Mouse (Mus musculus): ENCODE results near the gene Tada2b. TPM values are rescaled to one million over a fixed set of nuclear protein-coding genes. Genes with fewer than 3 reads are reported as not detected.

Gene Tada2b
- 10 to 100 TPM; 15.8 to 16.2 TPM for total RNA-seq (2021)
- long read RNA-seq, experiment 1, transcript Tada2b-201 (2 exons, 3,791 nt): major isoform, 11 of 16 reads
- long read RNA-seq, experiment 1, partial matches to known transcripts: 5 of 16 reads
- long read RNA-seq, experiment 1, other reads (novel, unspliced or antisense): 0 of 16 reads
- long read RNA-seq, experiment 2, transcript Tada2b-201 (2 exons, 3,791 nt): major isoform, 5 of 7 reads
- long read RNA-seq, experiment 2, partial matches to known transcripts: 0 of 7 reads
- long read RNA-seq, experiment 2, other reads (novel, unspliced or antisense): 2 of 7 reads

DNA sequence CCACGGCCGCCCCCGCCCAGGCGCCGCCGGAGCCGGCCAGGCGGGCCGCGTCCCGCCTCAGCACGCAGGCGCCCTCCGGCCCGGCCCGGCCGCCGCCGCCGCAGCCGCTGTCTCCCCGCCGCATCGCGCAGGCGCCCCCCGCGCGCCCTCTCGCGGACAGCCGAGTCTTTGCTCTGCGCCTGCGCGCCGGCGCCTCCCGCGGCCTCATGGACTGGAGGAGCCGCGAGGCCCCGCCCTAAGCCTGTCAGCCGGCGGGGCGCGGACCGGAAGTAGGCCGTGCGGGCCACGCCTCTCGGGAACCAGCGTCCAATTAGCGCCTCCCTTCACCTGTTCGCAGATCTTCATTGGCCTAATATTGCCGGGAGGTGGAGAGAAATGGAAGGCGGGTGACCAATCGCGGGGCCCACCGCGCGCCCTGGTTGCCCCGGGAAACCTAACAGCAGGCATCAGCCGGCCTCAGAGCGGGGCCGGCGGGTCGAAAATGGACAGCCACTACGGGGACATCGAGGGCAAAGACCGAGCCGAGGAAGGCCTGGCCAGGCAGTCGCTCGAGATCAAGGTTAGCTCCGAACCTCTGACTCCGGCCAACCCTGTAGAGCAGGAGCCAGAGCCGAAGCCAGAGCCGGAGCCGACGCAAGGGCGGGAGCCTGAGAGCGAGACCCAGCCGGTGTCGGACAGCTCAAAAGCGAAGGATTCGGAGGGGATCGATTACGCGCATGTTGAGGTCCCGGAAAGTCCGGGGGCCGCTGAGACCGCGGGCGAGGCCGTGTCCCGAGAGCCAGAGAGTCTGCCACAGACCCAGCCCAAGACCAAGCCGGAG lies at the start of gene Tada2b, which contains the start of gene Ccdc96:
TSS of gene Tada2b (minus strand) at position 115 of the 820 bp plus-strand sequence.
TSS of gene Ccdc96 (plus strand) at position 418 of the 820 bp plus-strand sequence.
- peak; percentile 94 to 99 for DNase-seq

DNA sequence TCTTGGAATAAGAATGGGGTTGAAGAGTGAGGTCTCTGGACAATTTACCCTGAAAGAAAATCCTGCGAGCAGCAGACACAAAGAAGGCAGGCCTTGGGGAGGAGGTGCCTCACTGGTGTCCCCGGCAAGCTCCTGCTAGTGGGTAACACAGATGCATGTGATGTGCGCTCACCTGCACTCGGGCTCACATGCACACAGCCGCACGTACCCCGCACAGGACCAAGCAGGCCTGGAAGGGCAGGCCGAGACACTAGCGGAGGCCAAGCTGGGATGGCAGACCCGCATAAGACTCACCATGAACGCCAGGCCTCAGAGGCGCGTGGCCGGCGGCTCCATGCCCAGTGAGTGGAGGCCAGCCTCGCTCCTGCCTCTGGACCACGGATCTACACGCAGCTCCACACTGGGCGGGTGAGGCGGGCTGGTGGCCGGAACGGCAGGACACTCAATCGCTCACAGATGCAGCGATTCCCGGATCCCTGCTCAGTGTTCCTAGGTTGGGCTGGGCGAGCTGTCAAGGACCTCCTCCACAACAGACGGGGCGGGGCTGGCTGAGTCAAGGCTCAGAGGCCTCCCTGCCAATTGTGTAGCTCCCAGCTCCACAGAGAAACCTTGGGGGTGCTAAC lies 46.2 kb upstream of the Tada2b start:
- peak; percentile 97 to 98 for DNase-seq

DNA sequence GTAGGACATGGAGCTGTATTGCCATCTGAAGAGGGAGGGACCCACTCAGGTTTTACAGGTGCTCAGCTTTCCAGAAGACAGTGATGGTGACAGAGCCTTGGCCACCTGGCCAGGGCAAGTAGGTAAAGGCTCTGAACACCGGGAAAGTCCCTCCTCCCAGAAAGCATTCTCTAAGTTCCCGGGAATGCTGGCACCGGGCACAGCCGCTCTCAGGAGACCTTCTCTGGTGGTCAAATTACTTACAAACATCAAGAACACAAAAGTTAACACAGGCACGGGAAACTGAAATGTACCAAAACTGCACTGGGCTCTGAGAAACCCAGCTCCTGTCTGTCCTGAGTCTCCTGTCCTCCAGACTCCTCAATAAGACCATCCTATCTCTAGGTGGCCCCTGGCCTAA lies 45.6 kb upstream of the Tada2b start:
- DNase-seq: no peak

DNA sequence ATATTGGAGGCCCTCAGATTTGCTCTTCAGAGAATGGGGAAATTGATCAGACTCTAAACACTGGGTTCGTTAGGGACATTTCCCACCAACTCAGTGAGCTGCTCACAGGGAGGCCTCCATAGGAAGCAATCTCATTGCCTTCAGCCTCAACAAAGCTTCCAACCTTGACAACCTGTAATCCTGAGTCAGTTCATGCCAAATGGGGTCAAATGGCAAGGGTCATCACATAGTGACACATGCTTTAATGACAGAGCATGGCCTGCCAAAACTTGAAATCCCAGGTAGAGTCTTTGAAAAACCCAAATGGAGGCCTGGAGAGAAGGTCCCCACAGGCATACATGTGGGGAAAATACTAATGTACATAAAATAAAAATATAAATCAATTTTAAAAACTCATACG lies 42.8 kb upstream of the Tada2b start:
- DNase-seq: no peak

DNA sequence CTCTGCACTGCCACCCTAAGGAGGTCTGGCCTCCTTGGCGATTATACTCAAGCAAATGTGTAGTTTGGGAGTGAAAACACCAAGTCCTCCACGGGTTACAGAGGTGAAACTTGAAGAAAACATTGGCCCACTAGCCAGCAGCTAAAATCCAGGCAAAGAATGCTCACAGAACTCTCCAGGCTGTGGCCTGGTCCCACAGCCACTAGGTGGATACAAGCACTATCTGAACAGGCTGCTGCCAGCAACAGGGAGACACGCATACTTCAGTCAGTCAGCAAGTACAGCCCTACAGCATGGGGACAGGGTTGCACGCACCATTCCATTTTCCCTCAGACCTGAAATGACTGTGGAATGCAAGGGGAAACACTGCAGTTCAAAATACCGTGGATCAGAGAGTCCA lies 42.2 kb upstream of the Tada2b start:
- no peak for DNase-seq

DNA sequence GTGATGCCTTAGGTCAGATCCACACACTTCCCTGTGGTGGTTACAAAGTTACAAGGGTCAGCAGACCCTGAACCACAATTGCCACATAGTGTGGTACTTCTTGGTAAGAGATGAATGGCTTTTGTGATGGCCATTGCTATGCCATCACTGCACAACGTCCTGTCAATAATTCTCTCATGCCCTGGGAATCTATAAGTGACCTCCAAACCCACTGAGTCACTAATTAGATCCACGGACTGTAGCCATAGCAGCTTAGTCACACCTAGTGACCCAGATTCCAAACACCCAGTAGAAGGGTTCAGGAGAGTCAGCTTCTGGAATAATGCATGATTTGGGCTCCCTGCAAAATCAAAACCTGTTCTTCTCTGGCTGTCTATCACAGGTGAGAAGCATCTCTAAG lies 41.1 kb upstream of the Tada2b start:
- DNase-seq: no peak

DNA sequence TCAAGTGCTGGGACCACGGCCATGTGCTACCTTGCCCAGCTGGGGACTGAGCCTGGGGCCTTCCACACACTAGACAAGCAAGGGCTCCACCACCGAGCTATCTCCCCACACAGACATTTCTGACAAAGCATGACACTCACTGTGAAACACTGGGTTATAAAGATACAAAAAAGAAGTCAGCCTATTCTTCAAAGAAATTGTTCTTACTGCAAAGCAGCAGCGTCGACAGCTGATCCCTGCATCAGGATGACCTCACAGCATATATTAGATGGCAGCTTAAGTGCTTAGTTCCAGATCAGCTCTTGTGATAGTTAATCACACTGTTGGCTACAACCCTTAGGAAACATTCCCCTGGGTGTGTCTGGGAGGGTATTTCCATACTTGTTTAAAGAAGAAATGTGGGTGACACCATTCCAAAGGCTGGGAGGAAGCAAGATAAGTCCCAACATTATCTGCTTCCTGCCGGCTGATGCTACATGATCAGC lies 39.2 kb upstream of the Tada2b start:
- no peak for DNase-seq

DNA sequence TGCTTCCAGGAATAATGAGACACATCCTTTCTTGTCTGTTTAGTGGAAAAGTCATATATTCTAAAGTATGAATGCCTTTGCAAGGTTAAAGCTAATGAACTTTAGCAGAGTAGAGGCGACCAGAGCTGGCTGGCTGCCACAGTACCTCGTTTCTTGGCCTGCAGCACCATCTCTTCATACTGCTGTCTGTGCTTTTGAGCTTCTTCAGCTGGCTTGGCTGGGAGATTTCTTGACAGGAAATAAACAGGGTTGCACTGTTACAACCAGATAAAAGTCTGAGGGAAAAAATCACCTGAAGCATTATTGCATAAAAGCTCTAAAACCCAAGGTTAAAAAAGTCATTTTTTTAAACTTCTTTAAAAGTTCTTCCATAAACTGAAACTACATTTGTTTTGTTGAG lies 38.7 kb upstream of the Tada2b start:
- peak; percentile 14 to 20 for DNase-seq

DNA sequence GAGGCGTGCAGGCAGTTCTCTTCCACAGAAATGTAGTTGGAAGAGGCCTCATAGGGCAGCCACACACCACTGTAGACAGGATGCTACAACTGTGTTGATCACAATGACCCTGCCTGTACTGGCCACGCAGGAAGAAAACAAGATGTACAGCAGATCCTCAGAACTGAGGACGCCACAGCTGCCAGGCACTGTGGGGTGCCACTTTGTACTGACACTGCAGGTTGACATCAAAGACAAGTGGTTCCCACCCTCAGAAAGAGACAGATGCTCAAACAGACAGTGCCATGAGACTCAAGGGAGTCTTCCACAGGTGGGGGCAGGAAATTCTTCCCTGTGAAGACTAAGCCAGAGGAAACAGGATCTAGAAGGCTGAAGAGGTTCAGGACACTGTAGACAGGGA lies 35.7 kb upstream of the Tada2b start:
- no peak for DNase-seq

DNA sequence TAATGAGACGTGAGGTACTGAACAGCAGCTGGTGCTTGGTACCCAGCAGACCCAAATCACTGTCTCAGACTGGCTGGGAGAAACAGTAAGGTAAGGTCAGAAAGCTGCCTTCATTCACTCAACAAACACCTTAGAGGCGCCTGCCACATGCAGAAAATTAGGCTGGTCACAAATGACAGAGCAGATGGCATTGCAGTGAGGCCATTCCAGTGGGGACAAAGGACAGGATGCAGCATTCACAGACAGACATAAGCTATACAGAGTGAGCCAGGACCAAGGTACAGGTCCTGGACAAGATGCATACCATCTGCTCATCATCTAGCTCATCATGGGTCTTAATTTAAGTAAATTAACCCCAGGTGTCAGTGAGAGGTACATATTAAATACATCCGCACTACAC lies 33.5 kb upstream of the Tada2b start:
- no peak for DNase-seq

DNA sequence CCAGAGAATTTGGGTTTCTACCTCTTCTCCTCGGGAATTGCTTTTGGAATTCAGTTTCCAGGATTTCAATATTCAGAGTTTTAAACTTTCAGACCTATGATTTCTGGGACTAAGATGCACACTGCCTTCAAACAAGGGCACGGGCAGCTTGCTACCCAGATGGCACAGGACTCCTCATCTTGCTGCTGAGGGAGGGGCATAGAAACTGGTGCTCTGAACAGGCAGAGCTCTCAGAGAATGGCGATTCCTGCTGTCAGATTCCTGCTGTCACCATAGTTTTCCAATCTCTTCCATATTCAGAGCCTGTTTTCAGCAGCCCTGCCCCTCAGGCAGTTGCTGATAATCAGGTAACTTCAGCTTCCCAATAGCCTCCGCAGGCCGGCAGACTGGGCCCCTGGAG lies 31.5 kb upstream of the Tada2b start:
- DNase-seq: no peak

DNA sequence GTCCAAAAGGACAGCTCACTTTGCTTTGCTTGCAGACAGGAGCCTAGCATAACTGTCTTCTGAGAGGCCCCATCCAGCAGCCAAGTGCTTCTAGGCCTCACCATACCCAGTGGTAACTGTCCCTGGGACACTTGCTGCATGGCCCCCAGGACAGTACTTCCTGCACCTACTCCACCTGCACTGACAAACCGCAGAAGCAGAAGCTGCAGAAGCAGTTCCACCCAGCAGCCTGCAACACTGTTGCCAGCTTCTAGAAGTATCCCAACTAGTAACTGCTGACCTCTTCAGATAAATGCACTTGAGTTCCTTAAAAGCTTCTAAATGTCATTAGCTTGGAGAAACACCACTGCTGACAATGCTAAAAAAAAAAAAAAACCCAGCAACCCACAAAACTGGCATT lies 31.0 kb upstream of the Tada2b start:
- DNase-seq: peak; percentile 21 to 53

DNA sequence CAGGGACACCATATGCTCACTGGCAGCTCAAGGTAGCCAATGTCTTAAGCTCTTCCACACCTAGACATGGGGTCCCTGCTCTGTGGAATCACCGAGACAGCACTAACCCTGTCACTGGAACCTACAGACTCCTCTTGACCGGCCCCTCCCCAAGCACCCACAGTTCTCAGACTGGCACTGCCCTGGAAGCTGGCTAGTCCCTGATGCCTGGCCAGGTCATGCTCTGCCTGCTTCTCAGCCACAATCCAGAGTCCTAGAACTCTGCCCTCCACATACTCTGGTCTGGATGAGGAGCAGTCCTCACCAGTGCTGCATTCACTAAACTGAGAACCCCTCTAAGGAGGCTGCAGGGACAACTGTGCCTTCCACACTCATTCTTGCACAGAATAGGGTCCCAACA lies 26.9 kb upstream of the Tada2b start:
- DNase-seq: no peak

DNA sequence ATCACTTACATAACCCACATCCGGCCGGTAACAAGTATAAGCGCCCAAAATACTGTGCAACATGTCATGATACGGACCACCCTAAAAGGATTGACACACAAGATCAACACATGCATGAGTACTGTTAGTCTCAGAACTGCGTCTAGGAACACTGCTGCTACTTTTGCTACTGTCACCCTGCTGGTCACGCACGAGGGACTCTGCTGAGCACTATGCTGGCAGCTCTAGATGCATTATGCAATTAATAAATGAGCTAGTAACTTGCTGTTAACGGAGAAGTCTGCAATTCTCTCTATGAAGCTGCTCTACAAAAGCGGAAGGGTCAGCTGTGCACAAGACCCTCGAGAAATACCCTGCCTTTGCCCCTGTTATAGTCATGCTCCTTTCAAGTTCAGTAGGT lies 24.3 kb upstream of the Tada2b start:
- DNase-seq: no peak

DNA sequence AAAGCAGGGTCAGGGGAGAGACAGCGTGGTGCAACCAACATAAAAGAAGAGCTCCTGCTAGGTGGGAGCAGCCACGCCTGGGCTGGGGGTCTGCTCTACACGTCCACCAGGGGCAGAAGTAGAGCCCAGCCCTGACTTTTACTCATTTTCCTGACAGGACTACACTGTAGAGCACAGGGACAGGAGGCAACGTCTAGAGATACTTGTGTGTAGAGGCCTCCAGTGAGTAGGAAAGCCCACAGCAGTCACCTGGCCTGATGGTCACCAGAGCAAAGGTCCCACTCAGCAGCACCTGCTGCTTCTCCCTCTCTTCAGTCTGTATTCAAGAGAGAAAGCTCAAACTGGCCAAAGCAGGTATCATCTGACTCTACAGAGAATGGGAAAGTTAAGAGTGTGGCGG lies 21.6 kb upstream of the Tada2b start:
- no peak for DNase-seq

DNA sequence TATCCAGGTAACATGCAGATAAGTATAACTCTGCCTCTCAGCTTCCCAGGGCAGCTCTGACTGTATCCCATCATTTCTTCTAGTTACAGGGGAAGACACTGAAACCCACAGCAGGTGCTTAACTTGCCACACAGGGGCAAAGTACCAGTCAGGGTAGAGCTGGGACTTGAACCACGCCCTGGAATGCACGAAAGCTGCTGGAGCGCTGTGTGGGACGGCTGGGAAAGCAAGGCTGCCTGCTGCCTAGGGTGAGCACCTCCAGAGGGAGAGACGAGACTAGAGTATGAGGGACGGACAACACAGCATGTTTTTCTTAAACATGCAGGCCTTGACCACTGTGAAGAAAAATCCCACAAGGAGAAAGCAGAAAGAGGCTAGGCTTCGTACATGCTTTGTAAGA lies 21.1 kb upstream of the Tada2b start:
- no peak for DNase-seq

DNA sequence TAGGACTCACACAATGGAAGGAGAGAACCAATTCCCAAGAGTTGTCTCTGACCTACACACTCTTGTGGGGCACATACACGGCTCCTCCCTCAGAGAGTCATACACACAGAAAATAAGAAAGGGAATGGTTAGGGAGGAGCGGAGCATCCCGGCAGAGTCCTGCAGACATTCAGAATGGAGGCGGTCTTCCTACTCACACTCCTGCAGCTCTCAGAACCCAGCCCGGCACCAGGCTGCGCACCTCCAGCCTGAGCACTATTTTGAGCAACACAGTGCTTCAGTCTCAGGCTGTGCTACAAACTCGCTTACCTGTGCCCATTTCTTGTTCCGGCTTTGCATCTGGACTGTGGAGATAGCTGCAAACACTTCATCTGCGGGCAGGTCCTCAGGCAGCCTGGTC lies 10.6 kb upstream of the Tada2b start:
- no peak for DNase-seq

DNA sequence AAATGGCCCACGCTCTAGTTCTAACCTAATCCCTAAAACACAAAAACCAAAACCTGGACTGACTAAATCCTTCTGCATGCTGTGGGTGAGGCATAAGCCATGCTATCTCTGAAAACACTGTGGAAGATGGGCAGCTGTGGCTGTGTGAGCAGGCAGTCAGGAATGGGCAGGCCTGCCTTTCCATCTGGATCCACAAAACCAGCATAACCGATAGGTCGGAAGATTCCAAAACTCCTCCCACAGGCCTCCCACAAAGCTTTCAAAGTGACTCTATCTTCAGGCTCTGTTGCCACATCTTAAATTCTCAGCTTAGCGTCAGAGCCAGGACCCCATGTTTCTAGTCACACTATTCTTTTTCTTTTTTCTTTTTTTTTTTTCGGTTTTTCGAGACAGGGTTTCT lies 9.8 kb upstream of the Tada2b start:
- no peak for DNase-seq

DNA sequence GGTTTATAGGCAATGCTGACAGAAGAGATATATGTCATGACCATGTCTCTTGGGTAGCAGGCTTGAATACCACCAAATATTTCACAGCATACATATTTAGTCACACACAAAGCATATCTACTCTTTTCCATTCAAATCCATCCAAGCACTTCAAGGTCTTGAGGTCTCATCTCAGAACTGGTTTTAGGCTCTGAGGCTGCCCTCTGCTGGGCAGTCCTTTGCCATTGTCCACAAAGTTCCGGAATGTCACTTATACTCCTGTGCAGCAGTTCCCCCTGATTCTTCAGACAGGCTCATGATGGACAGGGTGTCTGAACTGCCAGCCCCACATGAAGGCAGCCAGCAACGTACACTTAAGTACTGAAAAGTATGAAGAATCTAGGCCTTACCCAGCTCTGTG lies 5.1 kb upstream of the Tada2b start:
- DNase-seq: peak; percentile 42 to 59

DNA sequence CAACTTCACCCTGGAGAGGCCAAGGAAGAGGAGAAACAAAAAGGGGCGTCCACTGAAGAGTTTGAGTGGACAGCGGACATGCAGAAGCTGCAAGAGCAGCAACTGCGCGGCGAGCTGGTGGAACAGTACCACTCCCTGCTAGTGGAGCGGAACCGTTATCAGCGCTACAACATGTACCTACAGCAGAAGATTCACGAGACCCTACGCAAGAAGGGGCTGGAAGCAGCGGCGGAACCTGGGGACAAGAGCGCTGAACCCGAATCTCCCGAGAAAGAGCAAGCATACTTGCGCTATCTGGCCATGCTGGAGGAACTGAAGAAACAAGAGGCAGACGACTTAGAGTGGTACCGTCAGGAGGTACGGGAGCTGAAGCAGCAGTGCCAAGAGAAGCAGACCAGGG lies 1.2 kb upstream of the Tada2b start:
- no peak for DNase-seq

DNA sequence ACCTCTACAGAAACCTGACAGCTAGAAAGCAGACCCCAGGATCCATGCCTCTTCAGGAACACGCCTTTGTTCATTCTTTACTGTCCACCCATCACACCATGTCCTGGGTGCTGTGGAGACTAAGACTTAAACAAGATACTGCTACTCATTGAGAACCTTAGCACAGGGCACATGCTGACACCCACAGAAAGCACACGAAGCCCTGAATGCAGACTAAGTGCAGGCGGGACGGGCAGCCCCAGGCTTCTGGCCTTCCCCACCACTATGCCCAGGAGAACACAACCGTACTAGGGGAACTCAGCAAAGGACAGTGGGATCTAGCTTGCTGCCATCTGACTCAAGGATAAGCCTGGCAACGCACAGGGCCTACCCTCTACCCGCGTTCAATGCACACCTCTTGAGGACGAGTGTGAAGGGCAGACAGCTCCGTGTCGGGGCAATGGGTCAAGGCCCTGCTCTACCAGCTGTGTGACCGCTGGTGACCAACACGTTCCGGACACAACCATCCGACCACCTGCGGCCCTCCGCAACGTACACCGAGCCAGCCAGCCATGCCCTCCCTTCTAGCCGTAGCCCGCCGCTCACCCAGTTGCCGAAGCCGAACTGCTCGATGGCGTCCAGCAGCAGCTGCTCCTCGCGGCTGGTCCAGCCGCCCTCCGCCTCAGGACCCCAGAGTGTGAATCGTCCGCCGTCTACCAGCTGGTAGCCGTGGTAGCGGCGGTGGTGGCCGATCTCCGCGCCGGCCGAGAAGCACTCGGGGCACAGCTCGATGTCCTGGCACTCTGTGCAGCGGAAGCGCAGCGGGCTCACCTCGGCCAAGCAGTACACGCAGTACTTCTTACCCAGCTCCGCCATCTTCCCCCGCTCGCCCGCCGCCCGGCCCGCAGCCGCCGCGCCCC lies 633 bp downstream of the Tada2b start:
- DNase-seq: peak in 1 of 2 experiments; percentile 59

DNA sequence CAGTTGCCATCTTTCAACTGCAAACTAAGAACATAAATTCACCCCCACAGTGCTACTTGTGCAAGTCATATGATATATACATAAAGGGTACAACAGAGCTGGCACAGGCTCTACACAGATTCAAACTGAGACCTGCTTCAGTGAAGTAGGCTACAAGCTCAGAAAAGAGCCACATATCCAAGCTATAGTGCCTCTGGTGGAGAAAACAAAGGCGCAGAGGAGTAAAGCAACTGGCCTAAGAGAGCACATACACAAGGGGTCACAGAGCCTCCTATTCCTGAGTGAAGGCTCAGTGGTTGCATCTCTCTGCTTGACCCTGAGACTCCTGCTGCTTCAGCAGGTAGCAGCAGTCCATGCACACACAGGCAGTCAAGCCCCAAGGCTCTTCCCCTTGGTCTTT lies 3.0 kb downstream of the Tada2b start:
- DNase-seq: no peak

All from heart, adult 18-20 months (tissue).